Comparison of ENCODE assay signal across 8 mouse cellular contexts in genomic region chr9:57764147-57764973, GRCm38 (mm10). TPM values are rescaled to one million over a fixed set of nuclear protein-coding genes. Genes with fewer than 3 reads are reported as not detected.
A peak's percentile ranks its signal among the peaks of the same experiment; 100 is the strongest.
DNase-seq lines count a peak whose midpoint lies in the region; ATAC-seq and TF ChIP-seq lines count a peak whose summit lies in the region.

No protein-coding gene starts in this region.

- peaks cover 40% of the 10 kb centered on the region for H3K79me2 ChIP-seq in myocyte (ENCODE audit: control insufficient read depth, insufficient read depth)

- peak; percentile 37 for ATAC-seq in erythroid progenitor cell, adult 5-6 weeks (replicated peaks; ENCODE audit: low FRiP score, poor library complexity, severe bottlenecking)
- peak; percentile 12 for ATAC-seq in heart, embryonic 11.5 days (replicated peaks; ENCODE audit: insufficient number of reproducible peaks, low FRiP score, low TSS enrichment)
- peak; percentile 67 for ATAC-seq in kidney, postnatal 0 days (replicated peaks; ENCODE audit: low FRiP score, low read depth)
- ATAC-seq in liver, embryonic 11.5 days (replicated peaks; ENCODE audit: low FRiP score) = peak; percentile 15
- peak; percentile 42 for ATAC-seq in stomach, postnatal 0 days (ENCODE audit: low FRiP score, low TSS enrichment)

- H3K9ac ChIP-seq in heart, embryonic 11.5 days (ENCODE audit: low read depth, low read length) = peak overlapping the region; percentile 98
- peak overlapping the region; percentile 89 for H3K9ac ChIP-seq in kidney, postnatal 0 days (ENCODE audit: low read depth, low read length)
- H3K9ac ChIP-seq in liver, embryonic 11.5 days (ENCODE audit: low read depth, low read length) = peak overlapping the region; percentile 90
- peak overlapping the region; percentile 98 for H3K9ac ChIP-seq in stomach, postnatal 0 days (ENCODE audit: low read length)

- peak overlapping the region; percentile 91 for H3K4me3 ChIP-seq in heart, embryonic 11.5 days (ENCODE audit: low read depth, low read length)
- peak overlapping the region; percentile 84 for H3K4me3 ChIP-seq in kidney, postnatal 0 days (replicated peaks; ENCODE audit: low read depth, low read length)
- peak overlapping the region; percentile 74 for H3K4me3 ChIP-seq in liver, embryonic 11.5 days (ENCODE audit: low read depth, low read length)
- H3K4me3 ChIP-seq in myocyte = peak overlapping the region; percentile 90
- peak overlapping the region; percentile 93 for H3K4me3 ChIP-seq in stomach, postnatal 0 days (ENCODE audit: low read depth, low read length)

- 1% methylated on average over 57 of the region's 57 CpGs for WGBS in heart, embryonic 11.5 days (ENCODE audit: insufficient replicate concordance)
- WGBS in kidney, postnatal 0 days = under 1% methylated on average over 57 of the region's 57 CpGs
- under 1% methylated on average over 57 of the region's 57 CpGs for WGBS in liver, embryonic 11.5 days
- WGBS in stomach, postnatal 0 days = 1% methylated on average over 49 of the region's 57 CpGs

- no peaks in the 10 kb centered on the region for H3K27me3 ChIP-seq in heart, embryonic 11.5 days (ENCODE audit: control insufficient read depth, insufficient read depth, low read length)
- no peaks in the 10 kb centered on the region for H3K27me3 ChIP-seq in kidney, postnatal 0 days (ENCODE audit: insufficient read depth, low read length)
- H3K27me3 ChIP-seq in liver, embryonic 11.5 days (replicated peaks; ENCODE audit: control insufficient read depth, insufficient read depth, low read length) = no peaks in the 10 kb centered on the region
- no peaks in the 10 kb centered on the region for H3K27me3 ChIP-seq in myocyte (ENCODE audit: control insufficient read depth, insufficient read depth, insufficient read length)
- no peaks in the 10 kb centered on the region for H3K27me3 ChIP-seq in stomach, postnatal 0 days (ENCODE audit: control insufficient read depth, insufficient read depth, low read length)

- H3K27ac ChIP-seq in heart, embryonic 11.5 days (ENCODE audit: low read depth, low read length) = peak overlapping the region; percentile 99
- peak overlapping the region; percentile 99 for H3K27ac ChIP-seq in kidney, postnatal 0 days
- H3K27ac ChIP-seq in liver, embryonic 11.5 days (ENCODE audit: low read depth, low read length) = peak overlapping the region; percentile 93
- H3K27ac ChIP-seq in stomach, postnatal 0 days (replicated peaks) = peak overlapping the region; percentile 99

- no peak for TF ChIP-seq POLR2A in myocyte (IDR thresholded peaks at IDR 0.05; ENCODE audit: insufficient read length, low read depth)

- peak; percentile 44 for DNase-seq in A20 (ENCODE audit: low read depth, low spot score)
- DNase-seq in adrenal gland, postnatal 4 days (ENCODE audit: low spot score in 2 of 2) = peak; percentile 72 to 73
- DNase-seq in kidney, postnatal 0 days (ENCODE audit: low spot score) = peak; percentile 67
- no peak for DNase-seq in liver, embryonic 11.5 days (ENCODE audit: low spot score)
- DNase-seq in stomach, postnatal 0 days (ENCODE audit: low spot score) = peak; percentile 70

- peak overlapping the region; percentile 85 for H3ac ChIP-seq in myocyte (ENCODE audit: control insufficient read depth, insufficient read length)

- TF ChIP-seq EP300 in stomach, postnatal 0 days (optimal IDR thresholded peaks at IDR 0.05) = no peak

- no peaks in the 10 kb centered on the region for H3K9me3 ChIP-seq in heart, embryonic 11.5 days (replicated peaks; ENCODE audit: control insufficient read depth, low read length)
- H3K9me3 ChIP-seq in kidney, postnatal 0 days (replicated peaks; ENCODE audit: low read length) = no peaks in the 10 kb centered on the region
- no peaks in the 10 kb centered on the region for H3K9me3 ChIP-seq in liver, embryonic 11.5 days (ENCODE audit: control insufficient read depth, low read length)
- no peaks in the 10 kb centered on the region for H3K9me3 ChIP-seq in stomach, postnatal 0 days (ENCODE audit: control insufficient read depth, low read length)

- H3K4me2 ChIP-seq in heart, embryonic 11.5 days = peak overlapping the region; percentile 95
- H3K4me2 ChIP-seq in kidney, postnatal 0 days (ENCODE audit: low read length) = peak overlapping the region; percentile 93
- H3K4me2 ChIP-seq in liver, embryonic 11.5 days = peak overlapping the region; percentile 93
- H3K4me2 ChIP-seq in myocyte (ENCODE audit: low read depth) = peak overlapping the region; percentile 99
- peak overlapping the region; percentile 94 for H3K4me2 ChIP-seq in stomach, postnatal 0 days (replicated peaks; ENCODE audit: low read depth)

- peaks cover 45% of the 10 kb centered on the region for H3K4me1 ChIP-seq in heart, embryonic 11.5 days (ENCODE audit: control insufficient read depth, insufficient read depth, low read length)
- peaks cover 16% of the 10 kb centered on the region for H3K4me1 ChIP-seq in kidney, postnatal 0 days (replicated peaks; ENCODE audit: insufficient read depth, low read length)
- peaks cover 43% of the 10 kb centered on the region for H3K4me1 ChIP-seq in liver, embryonic 11.5 days (replicated peaks; ENCODE audit: control insufficient read depth, insufficient read depth, low read length)
- H3K4me1 ChIP-seq in stomach, postnatal 0 days (replicated peaks; ENCODE audit: control insufficient read depth, insufficient read depth) = peaks cover 20% of the 10 kb centered on the region; the same call in 1 of the 2 replicates

- H3K36me3 ChIP-seq in heart, embryonic 11.5 days (ENCODE audit: control insufficient read depth, insufficient read depth, low read length) = peaks cover 17% of the 10 kb centered on the region
- H3K36me3 ChIP-seq in kidney, postnatal 0 days (ENCODE audit: insufficient read depth, low read length) = peaks cover 15% of the 10 kb centered on the region
- peaks cover 22% of the 10 kb centered on the region for H3K36me3 ChIP-seq in liver, embryonic 11.5 days (ENCODE audit: control insufficient read depth, insufficient read depth, low read length)
- peaks cover 21% of the 10 kb centered on the region for H3K36me3 ChIP-seq in myocyte (ENCODE audit: control insufficient read depth, insufficient read depth)
- peaks cover 12% of the 10 kb centered on the region; the same call in 1 of the 2 replicates for H3K36me3 ChIP-seq in stomach, postnatal 0 days (ENCODE audit: control insufficient read depth, insufficient read depth, low read length)

- no peak; the same call in 1 of the 2 replicates for TF ChIP-seq CTCF in kidney, postnatal 0 days (IDR thresholded peaks at IDR 0.05; ENCODE audit: low read depth)
- TF ChIP-seq CTCF in stomach, postnatal 0 days (IDR thresholded peaks at IDR 0.05; ENCODE audit: low read depth) = peak; percentile 46

TF ChIP-seq in myocyte, 11 proteins besides CTCF, POLR2A, EP300 and RAD21:
- TF ChIP-seq MYOG (IDR thresholded peaks at IDR 0.05; ENCODE audit: control insufficient read depth in 1 of 3, insufficient read depth in 1 of 3, insufficient read length in 2 of 3, low read depth in 2 of 3) (peak in 1 of 3 experiments; percentile 14), MYOD1 (IDR thresholded peaks at IDR 0.05; ENCODE audit: control insufficient read depth in 1 of 3, insufficient read length in 2 of 3, low read depth in 2 of 3) (no peak)

RNA-seq across cellular contexts. Expression of gene Clk3, which starts 1.3 kb away (rescaled TPM):
- 10 to 100 TPM; 72.6 to 82.5 TPM for total RNA-seq in adrenal gland, postnatal 4 days (2021)
- total RNA-seq in erythroid progenitor cell, adult 5-6 weeks (2015; ENCODE audit: low replicate concordance) = 237 and 278 TPM in 2 replicates
- 247 and 348 TPM in 2 replicates for total RNA-seq in erythroid progenitor cell, adult 5-6 weeks (2017; ENCODE audit: low replicate concordance)
- 64.2 and 73.5 TPM in 2 replicates for polyA plus RNA-seq in heart, embryonic 11.5 days (2014; fragmentation: Nextera tagmentation; extraction: Ambion mirVana)
- polyA plus RNA-seq in kidney, postnatal 0 days (2015; fragmentation: Nextera tagmentation; extraction: Ambion mirVana) = 50.3 and 51.7 TPM in 2 replicates
- 85.0 and 85.1 TPM in 2 replicates for polyA plus RNA-seq in liver, embryonic 11.5 days (2014; fragmentation: Nextera tagmentation; extraction: Ambion mirVana)
- 47.1 TPM for polyA plus RNA-seq in myocyte (2012; fragmentation: generic; extraction: Trizol)
- polyA plus RNA-seq in stomach, postnatal 0 days (2015; fragmentation: Nextera tagmentation; extraction: Ambion mirVana) = 29.4 and 38.0 TPM in 2 replicates

RNA-seq across cellular contexts. Expression of gene Edc3, which starts 56.0 kb away (rescaled TPM):
- total RNA-seq in adrenal gland, postnatal 4 days (2021) = 10 to 100 TPM; 19.0 to 20.4 TPM
- total RNA-seq in erythroid progenitor cell, adult 5-6 weeks (2015; ENCODE audit: low replicate concordance) = 5.8 and 7.5 TPM in 2 replicates
- 2.8 and 8.6 TPM in 2 replicates for total RNA-seq in erythroid progenitor cell, adult 5-6 weeks (2017; ENCODE audit: low replicate concordance)
- polyA plus RNA-seq in heart, embryonic 11.5 days (2014; fragmentation: Nextera tagmentation; extraction: Ambion mirVana) = 14.3 and 15.5 TPM in 2 replicates
- polyA plus RNA-seq in kidney, postnatal 0 days (2015; fragmentation: Nextera tagmentation; extraction: Ambion mirVana) = 23.1 and 26.4 TPM in 2 replicates
- polyA plus RNA-seq in liver, embryonic 11.5 days (2014; fragmentation: Nextera tagmentation; extraction: Ambion mirVana) = 22.2 and 23.5 TPM in 2 replicates
- 11.0 TPM for polyA plus RNA-seq in myocyte (2012; fragmentation: generic; extraction: Trizol)
- 13.6 and 15.2 TPM in 2 replicates for polyA plus RNA-seq in stomach, postnatal 0 days (2015; fragmentation: Nextera tagmentation; extraction: Ambion mirVana)

Comparison
In these comparisons a context has a peak if more than half of its experiments do, and no peak if none do; other contexts are left out.
1. ATAC-seq: peak in every context shown above with its lines; median percentile 67 in kidney, postnatal 0 days; 42 in stomach, postnatal 0 days; 37 in erythroid progenitor cell, adult 5-6 weeks; 15 in liver, embryonic 11.5 days; 12 in heart, embryonic 11.5 days.